Mouse (Mus musculus) induced T-regulatory cell, adult 2 months (primary cell): ENCODE measurements around the gene Gm20905.
"Not testable (repeated sequence)": the region's sequence is repeated elsewhere in the genome, so short reads cannot be mapped to it uniquely, and the experiment has no call there.

Experiments
- DNase-seq: peaks from one replicate; pipeline ENCODE4 v3.0.0-alpha.2; 2012; ENCODE audit warnings: low read depth

Gm20905 gene

DNA sequence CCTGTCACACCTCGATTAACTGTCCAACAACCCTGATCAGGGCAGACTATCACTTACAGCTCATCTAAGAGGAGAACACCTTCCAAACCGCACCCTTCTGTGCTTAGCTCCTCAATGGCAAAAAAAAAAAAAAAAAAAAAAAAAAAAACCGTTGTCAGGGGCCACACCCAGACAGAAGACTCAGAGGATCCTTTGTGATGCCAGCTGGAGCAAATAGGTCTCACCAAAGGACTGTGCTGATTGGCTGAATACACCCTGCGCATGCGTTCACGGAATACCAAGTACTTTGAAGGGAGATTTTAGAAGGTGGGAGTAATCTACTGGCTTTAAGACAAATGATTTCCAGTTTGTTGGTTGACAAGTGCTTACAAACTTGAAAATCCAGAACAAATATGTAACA, at the start of gene Gm20905:
Gene Gm20905 (minus strand): TSS at position 101 of the 400 bp plus-strand sequence.
- DNase-seq = not testable (repeated sequence)
